Mouse (Mus musculus): ENCODE results near the gene Sspo. TPM values are rescaled to one million over a fixed set of nuclear protein-coding genes. Genes with fewer than 3 reads are reported as not detected.

The Sspo gene
- 0.75 TPM for polyA plus RNA-seq (2015; fragmentation: Illumina TruSeq; extraction: RNeasy Lipid Tissue Mini Kit (QIAGEN cat#74804); ENCODE audit: insufficient read depth, low replicate concordance)

DNA sequence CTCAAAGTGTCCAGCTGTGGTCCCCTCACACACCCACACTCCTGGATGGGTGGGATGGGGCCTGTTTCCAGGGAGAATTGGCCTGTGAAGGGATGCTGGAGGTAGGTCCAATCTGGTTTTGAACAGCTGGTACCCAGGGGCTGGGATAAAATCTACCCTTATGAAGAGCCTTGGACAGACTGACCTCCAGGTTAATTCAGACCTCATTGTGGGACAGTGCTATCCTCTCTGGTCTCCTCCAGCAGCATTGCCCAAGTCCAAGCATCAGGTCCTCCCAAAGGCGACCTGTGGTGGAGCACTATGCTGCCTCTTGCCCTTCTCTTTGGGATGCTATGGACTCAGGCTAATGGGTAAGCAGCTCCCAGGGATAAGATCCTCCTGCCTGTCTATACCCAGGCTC, at the start of gene Sspo:
Gene Sspo (plus strand): TSS at position 301 of the 400 bp plus-strand sequence.

DNA sequence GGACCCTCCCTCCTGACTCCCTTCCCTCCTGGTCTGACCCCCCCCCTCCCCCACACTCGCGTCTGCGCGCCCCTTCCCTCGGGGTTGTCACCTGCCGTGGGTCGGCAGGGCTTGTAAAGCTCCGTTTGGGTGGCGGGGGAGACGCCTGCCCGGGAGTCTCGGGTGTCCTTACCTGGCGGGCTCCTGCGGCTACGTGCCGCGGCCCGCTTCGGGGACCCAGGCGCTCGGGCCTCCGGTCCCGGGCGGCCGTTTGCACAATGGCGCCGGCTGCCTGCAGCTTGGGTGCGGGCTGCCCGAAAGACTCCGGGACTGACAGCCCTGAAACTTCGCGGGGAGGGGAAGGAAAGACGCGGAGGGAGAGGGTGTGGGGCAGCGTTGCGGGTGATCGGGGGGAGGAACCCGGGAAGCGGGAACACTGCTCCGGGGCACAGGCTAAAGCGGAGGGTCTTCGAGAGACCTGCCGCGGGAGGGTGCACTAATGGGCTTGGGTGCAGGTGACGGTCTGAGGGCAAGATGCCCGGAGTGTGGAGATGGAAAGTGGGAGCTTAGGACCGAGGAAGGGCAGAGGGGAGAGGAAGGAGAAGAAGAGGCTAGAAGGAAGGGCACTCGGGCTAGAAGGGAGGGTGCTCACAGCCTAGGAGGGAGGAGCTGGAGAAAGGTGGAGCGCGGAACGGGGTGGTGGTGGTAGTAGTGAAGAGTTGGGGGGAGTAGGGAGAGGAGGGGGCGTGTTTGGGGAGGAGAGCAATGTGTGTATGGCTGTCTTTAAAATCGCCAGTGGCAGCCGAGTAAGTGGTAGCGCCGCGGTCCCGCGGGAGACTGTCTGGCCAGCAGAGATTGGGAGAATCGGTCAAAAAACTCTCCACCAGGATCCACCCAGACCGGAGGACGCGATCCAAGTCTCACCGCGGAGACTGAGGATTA, 2.6 kb upstream of the Sspo start, which contains the start of gene Zfp467:
Gene Zfp467 (minus strand): TSS at position 645 of the 921 bp plus-strand sequence.

DNA sequence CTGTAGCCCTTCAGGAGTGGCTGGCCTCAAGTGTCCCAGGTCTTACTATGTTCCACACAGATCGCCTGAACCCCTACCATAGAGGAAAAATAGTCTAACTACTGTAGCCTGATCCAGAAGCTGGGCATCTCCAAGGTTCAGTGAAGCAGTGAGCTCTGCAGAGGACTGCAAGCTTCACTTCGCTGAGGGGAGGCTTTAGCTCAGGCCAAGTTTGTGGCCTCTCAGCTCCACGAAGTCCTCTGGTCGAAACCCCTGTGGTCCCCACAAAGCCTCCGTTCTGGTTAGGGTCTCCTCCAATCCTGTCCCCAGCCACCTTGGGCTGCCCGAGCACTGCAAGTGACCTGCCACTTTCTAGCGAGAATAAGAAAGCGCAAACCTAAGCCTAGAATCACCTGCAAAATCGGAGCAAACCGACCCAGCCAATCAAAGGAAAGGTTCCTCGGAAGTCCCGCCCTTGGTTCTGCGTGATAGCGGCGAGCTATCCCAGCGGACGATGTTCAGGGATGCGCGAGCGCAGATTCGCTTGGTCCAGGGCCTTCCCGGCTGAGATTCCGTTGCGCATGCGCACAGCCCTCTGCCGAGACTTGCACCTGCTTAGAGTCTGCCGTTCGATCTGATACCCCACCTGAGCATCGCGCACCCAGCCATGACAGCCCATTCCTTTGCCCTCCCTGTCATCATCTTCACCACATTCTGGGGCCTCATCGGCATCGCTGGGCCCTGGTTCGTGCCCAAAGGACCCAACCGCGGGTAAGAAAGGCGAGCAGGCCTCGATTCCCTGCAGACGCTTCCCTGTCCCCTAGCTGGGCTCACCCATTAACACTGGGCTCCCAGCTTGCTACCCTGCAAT, 89.3 kb downstream of the Sspo start, which contains the start of gene Atp6v0e2:
Gene Atp6v0e2 (plus strand): TSS at position 511 of the 850 bp plus-strand sequence.

Other genes starting within 250 kb of the Sspo start
- gene Krba1, start 52.6 kb upstream of the Sspo start, polyA plus RNA-seq (2015; fragmentation: Illumina TruSeq; extraction: RNeasy Lipid Tissue Mini Kit (QIAGEN cat#74804); ENCODE audit: insufficient read depth, low replicate concordance) = 12.9 TPM
- 9.9 TPM for gene Zfp467, start 2.4 kb upstream of the Sspo start, polyA plus RNA-seq (2015; fragmentation: Illumina TruSeq; extraction: RNeasy Lipid Tissue Mini Kit (QIAGEN cat#74804); ENCODE audit: insufficient read depth, low replicate concordance)
- 2.4 TPM for gene Atp6v0e2, start 89.4 kb downstream of the Sspo start, polyA plus RNA-seq (2015; fragmentation: Illumina TruSeq; extraction: RNeasy Lipid Tissue Mini Kit (QIAGEN cat#74804); ENCODE audit: insufficient read depth, low replicate concordance)
- gene Lrrc61, start 106.6 kb downstream of the Sspo start, polyA plus RNA-seq (2015; fragmentation: Illumina TruSeq; extraction: RNeasy Lipid Tissue Mini Kit (QIAGEN cat#74804); ENCODE audit: insufficient read depth, low replicate concordance) = 15.7 TPM
- gene Rarres2, start 124.6 kb downstream of the Sspo start, polyA plus RNA-seq (2015; fragmentation: Illumina TruSeq; extraction: RNeasy Lipid Tissue Mini Kit (QIAGEN cat#74804); ENCODE audit: insufficient read depth, low replicate concordance) = 84.3 TPM
- gene Gm45021, start 141.4 kb downstream of the Sspo start, polyA plus RNA-seq (2015; fragmentation: Illumina TruSeq; extraction: RNeasy Lipid Tissue Mini Kit (QIAGEN cat#74804); ENCODE audit: insufficient read depth, low replicate concordance) = not detected
- 7.5 TPM for gene Repin1, start 145.7 kb downstream of the Sspo start, polyA plus RNA-seq (2015; fragmentation: Illumina TruSeq; extraction: RNeasy Lipid Tissue Mini Kit (QIAGEN cat#74804); ENCODE audit: insufficient read depth, low replicate concordance)
- not detected for gene Gm44965, start 145.7 kb downstream of the Sspo start, polyA plus RNA-seq (2015; fragmentation: Illumina TruSeq; extraction: RNeasy Lipid Tissue Mini Kit (QIAGEN cat#74804); ENCODE audit: insufficient read depth, low replicate concordance)
- 1.5 TPM for gene Zfp775, start 153.8 kb downstream of the Sspo start, polyA plus RNA-seq (2015; fragmentation: Illumina TruSeq; extraction: RNeasy Lipid Tissue Mini Kit (QIAGEN cat#74804); ENCODE audit: insufficient read depth, low replicate concordance)
- 0.30 TPM for gene AI854703, start 178.5 kb downstream of the Sspo start, polyA plus RNA-seq (2015; fragmentation: Illumina TruSeq; extraction: RNeasy Lipid Tissue Mini Kit (QIAGEN cat#74804); ENCODE audit: insufficient read depth, low replicate concordance)
- 329 TPM for gene Gimap8, start 199.0 kb downstream of the Sspo start, polyA plus RNA-seq (2015; fragmentation: Illumina TruSeq; extraction: RNeasy Lipid Tissue Mini Kit (QIAGEN cat#74804); ENCODE audit: insufficient read depth, low replicate concordance)
- gene Gimap9, start 227.9 kb downstream of the Sspo start, polyA plus RNA-seq (2015; fragmentation: Illumina TruSeq; extraction: RNeasy Lipid Tissue Mini Kit (QIAGEN cat#74804); ENCODE audit: insufficient read depth, low replicate concordance) = 169 TPM
- gene Gimap4, start 236.3 kb downstream of the Sspo start, polyA plus RNA-seq (2015; fragmentation: Illumina TruSeq; extraction: RNeasy Lipid Tissue Mini Kit (QIAGEN cat#74804); ENCODE audit: insufficient read depth, low replicate concordance) = 799 TPM

All from spleen, adult 10 weeks (tissue).